Mouse (Mus musculus): ENCODE data around the gene Adh7. TPM values are rescaled to one million over a fixed set of nuclear protein-coding genes. Genes with fewer than 3 reads are reported as not detected.

Gene Adh7
- polyA plus RNA-seq (2015; fragmentation: Nextera tagmentation; extraction: Ambion mirVana) = 0.43 and 0.50 TPM in 2 replicates

- Histone ChIP-seq H3K9me3 (no peaks in the 10 kb centered on the region), H3K27me3 (no peaks in the 10 kb centered on the region), H3K4me1 (peaks cover 5% of the 10 kb centered on the region; the same call in 1 of the 2 replicates), H3K9ac (no peak within 1 kb of the TSS), H3K36me3 (no peaks in the 10 kb centered on the region), H3K4me3 (no peak within 1 kb of the TSS), H3K4me2 (no peak within 1 kb of the TSS), H3K27ac (no peak within 1 kb of the TSS)
- ATAC-seq (ENCODE audit: borderline replicate concordance, extremely low read depth, low FRiP score, low TSS enrichment) = no peak
- WGBS = 71% methylated on average over 10 of the region's 10 CpGs
Measured at GRCm38 (mm10) chr3:138217631-138218264, at the start of gene Adh7. Adh7 (plus strand) TSS chr3:138217760.

GRCm38 (mm10) chr3:138173291-138173690 is 44.3 kb upstream of the Adh7 start:
- no peak overlapping the region for H3K27ac ChIP-seq
- H3K27me3 ChIP-seq = no peaks in the 10 kb centered on the region
- H3K9ac ChIP-seq = no peak overlapping the region
- H3K4me2 ChIP-seq = no peak overlapping the region
- H3K9me3 ChIP-seq = no peaks in the 10 kb centered on the region
- peaks cover 7% of the 10 kb centered on the region; the same call in 1 of the 2 replicates for H3K4me1 ChIP-seq
- H3K36me3 ChIP-seq = no peaks in the 10 kb centered on the region
- no peak overlapping the region for H3K4me3 ChIP-seq
- 73% methylated on average over 10 of the region's 10 CpGs for WGBS
- no peak for ATAC-seq (ENCODE audit: borderline replicate concordance, extremely low read depth, low FRiP score, low TSS enrichment)

GRCm38 (mm10) chr3:138175551-138175950 is 42.0 kb upstream of the Adh7 start:
- peak; percentile 74; the same call in 1 of the 2 replicates for ATAC-seq (ENCODE audit: borderline replicate concordance, extremely low read depth, low FRiP score, low TSS enrichment)
- Histone ChIP-seq H3K9ac (no peak overlapping the region), H3K4me1 (peaks cover 7% of the 10 kb centered on the region; the same call in 1 of the 2 replicates), H3K36me3 (no peaks in the 10 kb centered on the region), H3K9me3 (no peaks in the 10 kb centered on the region), H3K27ac (0 out of 2 replicates have a peak overlapping the region, but pooled peaks have one; percentile 22), H3K4me3 (no peak overlapping the region), H3K4me2 (no peak overlapping the region), H3K27me3 (no peaks in the 10 kb centered on the region)
- 53% methylated on average over 6 of the region's 6 CpGs for WGBS

- no peak overlapping the region for H3K27ac ChIP-seq
- H3K9me3 ChIP-seq = no peaks in the 10 kb centered on the region
- H3K4me1 ChIP-seq = no peaks in the 10 kb centered on the region
- H3K36me3 ChIP-seq = no peaks in the 10 kb centered on the region
- no peaks in the 10 kb centered on the region for H3K27me3 ChIP-seq
- no peak overlapping the region for H3K9ac ChIP-seq
- no peak overlapping the region for H3K4me2 ChIP-seq
- H3K4me3 ChIP-seq = no peak overlapping the region
- WGBS = 83% methylated on average over 2 of the region's 2 CpGs
- no peak for ATAC-seq (ENCODE audit: borderline replicate concordance, extremely low read depth, low FRiP score, low TSS enrichment)
Measured at GRCm38 (mm10) chr3:138182019-138182418, 35.5 kb upstream of the Adh7 start.

DNA sequence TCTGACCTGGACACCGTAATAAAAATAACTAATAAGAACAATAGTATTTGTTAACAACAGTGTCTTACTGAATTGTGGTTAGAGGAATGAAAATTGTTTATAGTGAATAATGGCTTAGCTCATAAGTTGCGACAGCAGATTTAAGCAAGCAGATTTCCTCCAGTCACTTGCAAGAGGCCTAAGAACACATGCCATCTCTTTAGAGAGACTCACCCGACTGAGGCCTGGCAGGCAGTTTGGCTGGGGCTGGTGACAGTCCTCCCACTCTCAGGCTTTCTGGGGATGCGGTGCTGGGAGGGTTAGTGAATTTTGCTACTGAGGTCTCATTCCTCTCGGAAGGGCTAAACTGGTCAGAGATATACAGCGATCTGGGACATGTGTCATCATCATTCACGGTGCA is 34.2 kb upstream of the Adh7 start:
- Histone ChIP-seq H3K36me3 (no peaks in the 10 kb centered on the region), H3K27me3 (no peaks in the 10 kb centered on the region), H3K4me2 (no peak overlapping the region), H3K4me3 (no peak overlapping the region), H3K9ac (no peak overlapping the region), H3K27ac (no peak overlapping the region), H3K9me3 (no peaks in the 10 kb centered on the region), H3K4me1 (no peaks in the 10 kb centered on the region)
- ATAC-seq (ENCODE audit: borderline replicate concordance, extremely low read depth, low FRiP score, low TSS enrichment) = no peak
- WGBS = 64% methylated on average over 7 of the region's 7 CpGs

- WGBS = 22% methylated on average over 4 of the region's 4 CpGs
- H3K27me3 ChIP-seq = no peaks in the 10 kb centered on the region
- no peak overlapping the region for H3K4me2 ChIP-seq
- H3K36me3 ChIP-seq = no peaks in the 10 kb centered on the region
- H3K9ac ChIP-seq = no peak overlapping the region
- H3K4me3 ChIP-seq = no peak overlapping the region
- no peaks in the 10 kb centered on the region for H3K9me3 ChIP-seq
- H3K4me1 ChIP-seq = no peaks in the 10 kb centered on the region
- ATAC-seq (ENCODE audit: borderline replicate concordance, extremely low read depth, low FRiP score, low TSS enrichment) = 0 out of 2 replicates have a peak, but pooled peaks have one; percentile 14
- H3K27ac ChIP-seq = no peak overlapping the region
Measured at GRCm38 (mm10) chr3:138185290-138185689, 32.3 kb upstream of the Adh7 start.

GRCm38 (mm10) chr3:138185995-138186930 is 31.3 kb upstream of the Adh7 start:
- Histone ChIP-seq H3K27me3 (no peaks in the 10 kb centered on the region), H3K4me3 (no peak overlapping the region), H3K9me3 (no peaks in the 10 kb centered on the region), H3K4me1 (no peaks in the 10 kb centered on the region), H3K9ac (no peak overlapping the region), H3K36me3 (no peaks in the 10 kb centered on the region), H3K27ac (no peak overlapping the region), H3K4me2 (no peak overlapping the region)
- no peak for ATAC-seq (ENCODE audit: borderline replicate concordance, extremely low read depth, low FRiP score, low TSS enrichment)
- WGBS = 88% methylated on average over 26 of the region's 26 CpGs

GRCm38 (mm10) chr3:138192260-138192659 is 25.3 kb upstream of the Adh7 start:
- Histone ChIP-seq H3K4me2 (no peak overlapping the region), H3K27ac (no peak overlapping the region), H3K36me3 (no peaks in the 10 kb centered on the region), H3K4me1 (no peaks in the 10 kb centered on the region), H3K27me3 (no peaks in the 10 kb centered on the region), H3K9me3 (no peaks in the 10 kb centered on the region), H3K9ac (no peak overlapping the region), H3K4me3 (no peak overlapping the region)
- no peak for ATAC-seq (ENCODE audit: borderline replicate concordance, extremely low read depth, low FRiP score, low TSS enrichment)
- 54% methylated on average over 7 of the region's 7 CpGs for WGBS

DNA sequence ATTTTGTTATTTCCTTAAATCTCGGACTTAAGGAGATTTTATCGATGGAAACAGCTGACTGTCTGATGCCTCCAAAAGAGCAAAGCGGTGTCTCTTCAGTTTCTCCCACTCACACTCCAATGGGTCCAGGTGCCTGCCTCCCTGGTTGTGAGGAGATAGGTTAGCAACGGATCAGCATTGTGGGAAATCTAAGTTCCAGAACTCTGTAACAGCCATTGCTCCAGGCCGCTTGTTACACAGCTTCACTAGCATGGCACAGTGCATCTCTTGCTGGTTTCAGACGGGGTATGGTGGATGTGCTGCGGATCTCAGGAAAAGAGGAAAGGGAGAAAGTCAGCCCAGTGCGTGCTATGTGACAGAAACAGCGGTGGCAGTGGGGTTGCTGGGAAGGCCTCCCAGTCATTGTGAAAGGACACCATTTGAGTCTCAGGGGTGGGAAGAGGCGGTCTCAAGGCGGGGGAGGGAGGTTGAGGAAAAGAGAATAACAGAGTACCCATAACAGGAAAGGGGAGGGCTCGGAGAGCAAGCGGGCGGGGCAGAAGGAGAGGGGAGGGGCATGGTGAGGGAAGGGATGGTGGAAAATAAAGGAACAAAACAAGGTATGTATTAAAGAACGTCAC is 23.8 kb upstream of the Adh7 start, which contains the start of gene 4930579F01Rik:
Gene 4930579F01Rik, minus strand, starts transcription at position 143 of the 620 bp plus-strand sequence.
- no peak within 1 kb of the TSS for H3K9ac ChIP-seq
- H3K9me3 ChIP-seq = no peaks in the 10 kb centered on the region
- H3K36me3 ChIP-seq = no peaks in the 10 kb centered on the region
- H3K4me3 ChIP-seq = no peak within 1 kb of the TSS
- ATAC-seq (ENCODE audit: borderline replicate concordance, extremely low read depth, low FRiP score, low TSS enrichment) = no peak
- peaks cover 4% of the 10 kb centered on the region; the same call in 1 of the 2 replicates for H3K4me1 ChIP-seq
- no peaks in the 10 kb centered on the region for H3K27me3 ChIP-seq
- 79% methylated on average over 15 of the region's 15 CpGs for WGBS
- H3K4me2 ChIP-seq = no peak within 1 kb of the TSS
- H3K27ac ChIP-seq = no peak within 1 kb of the TSS

DNA sequence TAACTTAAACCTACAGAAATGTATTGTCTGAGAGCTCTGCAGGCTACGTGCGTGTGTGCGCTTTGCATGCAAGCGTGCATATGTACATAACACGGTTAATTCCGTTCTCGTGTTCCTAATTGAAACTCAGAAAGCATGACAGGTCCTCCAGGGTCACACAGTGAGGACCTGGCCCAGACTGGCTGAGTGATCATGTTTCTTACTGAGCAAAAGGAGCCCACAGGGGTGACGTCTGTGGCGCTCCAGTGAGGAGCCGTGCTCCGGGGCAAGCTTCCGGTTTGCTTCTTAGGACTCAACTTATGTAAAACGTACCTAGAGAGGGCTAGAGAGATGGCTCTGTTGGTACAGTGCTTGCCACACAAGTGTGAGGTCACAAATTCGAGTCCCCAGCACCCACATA is 20.5 kb upstream of the Adh7 start:
- no peak overlapping the region for H3K9ac ChIP-seq
- peaks cover 4% of the 10 kb centered on the region; the same call in 1 of the 2 replicates for H3K4me1 ChIP-seq
- 88% methylated on average over 14 of the region's 14 CpGs for WGBS
- H3K9me3 ChIP-seq = no peaks in the 10 kb centered on the region
- H3K4me2 ChIP-seq = no peak overlapping the region
- H3K27me3 ChIP-seq = no peaks in the 10 kb centered on the region
- no peak overlapping the region for H3K27ac ChIP-seq
- ATAC-seq (ENCODE audit: borderline replicate concordance, extremely low read depth, low FRiP score, low TSS enrichment) = no peak
- H3K4me3 ChIP-seq = no peak overlapping the region
- H3K36me3 ChIP-seq = no peaks in the 10 kb centered on the region

DNA sequence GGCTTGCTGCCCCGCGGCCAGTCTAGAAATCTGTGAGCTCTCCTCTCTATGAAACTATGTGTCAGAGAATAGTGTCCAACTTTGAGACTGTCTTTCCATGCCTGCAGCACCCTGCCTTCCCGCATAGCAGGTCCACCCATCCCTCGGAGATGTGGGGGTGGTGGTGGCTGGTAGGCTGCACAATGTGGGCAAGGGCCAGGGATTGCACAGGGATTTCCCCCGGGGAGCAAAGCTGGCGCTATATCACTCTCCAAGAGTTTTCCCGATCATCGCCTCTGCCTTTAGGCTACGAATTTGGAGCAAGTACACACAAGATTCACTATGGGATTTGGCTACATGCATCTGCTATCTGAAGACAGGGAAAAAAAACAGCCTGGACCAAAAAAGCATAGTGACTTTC is 20.0 kb upstream of the Adh7 start:
- Histone ChIP-seq H3K9me3 (no peaks in the 10 kb centered on the region), H3K27me3 (no peaks in the 10 kb centered on the region), H3K4me1 (peaks cover 4% of the 10 kb centered on the region; the same call in 1 of the 2 replicates), H3K4me3 (no peak overlapping the region), H3K9ac (no peak overlapping the region), H3K4me2 (no peak overlapping the region; the same call in 1 of the 2 replicates), H3K27ac (no peak overlapping the region), H3K36me3 (no peaks in the 10 kb centered on the region)
- WGBS = 56% methylated on average over 9 of the region's 9 CpGs
- ATAC-seq (ENCODE audit: borderline replicate concordance, extremely low read depth, low FRiP score, low TSS enrichment) = no peak; the same call in 1 of the 2 replicates

Measured in lung, embryonic 15.5 days (tissue).